In genomic region chr13:13670669-13671068, GRCm38 (mm10) we compare ENCODE assay signal across 18 mouse cellular contexts.
A peak's percentile ranks its signal among the peaks of the same experiment; 100 is the strongest.
DNase-seq lines count a peak whose midpoint lies in the region; ATAC-seq and TF ChIP-seq lines count a peak whose summit lies in the region.
"Had no signal": no experiment of that assay in that cellular context is flagged by ENCODE, and none has a peak within 500 bp of the region (broad histone marks: within the 10 kb centered on the region; RNA-seq: fewer than 3 reads in every experiment).

No protein-coding gene starts in this region.

- no peaks in the 10 kb centered on the region for H3K27me3 ChIP-seq in neural tube, embryonic 15.5 days (replicated peaks)
- H3K27me3 ChIP-seq: CH12.LX; neural tube, embryonic 13.5 days had no signal

- H3K9ac ChIP-seq in neural tube, embryonic 15.5 days (replicated peaks), result no peak overlapping the region
- H3K9ac ChIP-seq: forebrain, postnatal 0 days; neural tube, embryonic 13.5 days had no signal

- H3K36me3 ChIP-seq in neural tube, embryonic 15.5 days, result peaks cover 11% of the 10 kb centered on the region; the same call in 1 of the 2 replicates

- no peak overlapping the region for H3K4me2 ChIP-seq in neural tube, embryonic 15.5 days
- H3K4me2 ChIP-seq: neural tube, embryonic 13.5 days had no signal

- no peak overlapping the region for H3K27ac ChIP-seq in neural tube, embryonic 15.5 days (replicated peaks)
- no peak overlapping the region for H3K27ac ChIP-seq in left cerebral cortex, adult 2 months
- H3K27ac ChIP-seq: heart, embryonic 10.5 days; neural tube, embryonic 13.5 days had no signal

- 63% methylated on average over 5 of the region's 5 CpGs for WGBS in neural tube, embryonic 15.5 days

- no peak for TF ChIP-seq CTCF in left cerebral cortex, adult 2 months (IDR thresholded peaks at IDR 0.05)

- no peak overlapping the region for H3K4me3 ChIP-seq in neural tube, embryonic 15.5 days (replicated peaks)
- H3K4me3 ChIP-seq in left cerebral cortex, adult 2 months, result no peak overlapping the region
- H3K4me3 ChIP-seq: heart, embryonic 10.5 days; neural tube, embryonic 13.5 days had no signal

- no peaks in the 10 kb centered on the region for H3K4me1 ChIP-seq in neural tube, embryonic 15.5 days
- H3K4me1 ChIP-seq: heart, embryonic 10.5 days; neural tube, embryonic 13.5 days had no signal

- intact Hi-C loops in left cerebral cortex, adult 2 months (cut with DNase I), result no loop called here

- no peaks in the 10 kb centered on the region for H3K9me3 ChIP-seq in neural tube, embryonic 15.5 days (replicated peaks)
- H3K9me3 ChIP-seq: heart, embryonic 10.5 days; neural tube, embryonic 13.5 days had no signal

- peak; percentile 50; the same call in 1 of the 2 replicates for ATAC-seq in frontal cortex, adult (ENCODE audit: low TSS enrichment)
- peak; percentile 38; the same call in 1 of the 2 replicates for ATAC-seq in neural tube, embryonic 15.5 days (ENCODE audit: low FRiP score)
- ATAC-seq: forebrain, postnatal 0 days had no signal

- no peak for DNase-seq in frontal cortex, adult 2 months (ENCODE audit: extremely low spot score in 1 of 2, low spot score in 1 of 2)
- DNase-seq in neural tube, embryonic 10.5 days (ENCODE audit: extremely low spot score, low spot score), result no peak
- DNase-seq in brain, adult 2 months (ENCODE audit: low read depth, low spot score), result peak; percentile 21
- peak; percentile 6 for DNase-seq in telencephalon, adult 2 months (ENCODE audit: low read depth, low spot score)
- DNase-seq in left cerebral cortex, adult 2 months (ENCODE audit: extremely low spot score in 1 of 2, low spot score in 2 of 2), result no peak
- DNase-seq in kidney, postnatal 4 days, result no peak
- DNase-seq: adrenal gland, postnatal 36 days; cerebellum, adult 11-12 months; forebrain, postnatal 0 days; heart, postnatal 4 days; kidney, adult 18-20 months; lung, postnatal 4 days; thymus, postnatal 36 days had no signal

Comparison
In these comparisons a context has a peak if more than half of its experiments do, and no peak if none do; other contexts are left out.
1. DNase-seq: peak in brain, adult 2 months (single experiment) and telencephalon, adult 2 months (single experiment); none in frontal cortex, adult 2 months (0 of 2), neural tube, embryonic 10.5 days (single experiment), left cerebral cortex, adult 2 months (0 of 2) and kidney, postnatal 4 days (0 of 2).